Comparison of ENCODE assay signal across 30 mouse cellular contexts in genomic region chr9:120902562-120902961, GRCm38 (mm10). TPM values are rescaled to one million over a fixed set of nuclear protein-coding genes. Genes with fewer than 3 reads are reported as not detected.
DNase-seq lines count a peak whose midpoint lies in the region; ATAC-seq and TF ChIP-seq lines count a peak whose summit lies in the region.
"Had no signal": no experiment of that assay in that cellular context is flagged by ENCODE, and none has a peak within 500 bp of the region (broad histone marks: within the 10 kb centered on the region; RNA-seq: fewer than 3 reads in every experiment).

No protein-coding gene starts in this region.

- ATAC-seq in CD4-positive, CD25-positive, alpha-beta regulatory T cell, adult 4 months = no peak
- ATAC-seq in liver, embryonic 12.5 days = no peak
- ATAC-seq in forebrain, embryonic 15.5 days (replicated peaks) = no peak
- ATAC-seq: intestine, embryonic 16.5 days had no signal

- H3K27me3 ChIP-seq in liver, adult 2 months (ENCODE audit: control insufficient read depth, insufficient read depth, low read length) = no peaks in the 10 kb centered on the region
- H3K27me3 ChIP-seq in liver, embryonic 12.5 days (replicated peaks) = no peaks in the 10 kb centered on the region
- H3K27me3 ChIP-seq in CH12.LX (replicated peaks) = peaks cover 4% of the 10 kb centered on the region
- no peaks in the 10 kb centered on the region for H3K27me3 ChIP-seq in forebrain, embryonic 15.5 days
- H3K27me3 ChIP-seq: embryonic facial prominence, embryonic 13.5 days; forebrain, embryonic 12.5 days; heart, embryonic 15.5 days; kidney, embryonic 15.5 days had no signal

- H3K9ac ChIP-seq in liver, adult 2 months (ENCODE audit: low read depth, low read length) = no peak overlapping the region
- H3K9ac ChIP-seq in liver, embryonic 12.5 days = no peak overlapping the region
- H3K9ac ChIP-seq in CH12.LX (ENCODE audit: insufficient read depth, low read depth) = no peak overlapping the region
- H3K9ac ChIP-seq in forebrain, embryonic 15.5 days (replicated peaks) = no peak overlapping the region
- H3K9ac ChIP-seq: embryonic facial prominence, embryonic 13.5 days; forebrain, embryonic 12.5 days; heart, embryonic 15.5 days; hindbrain, embryonic 14.5 days; kidney, embryonic 15.5 days; midbrain, embryonic 12.5 days had no signal

- TF ChIP-seq CTCF in liver, adult 2 months (IDR thresholded peaks at IDR 0.05; ENCODE audit: low read depth, low read length) = no peak
- no peak for TF ChIP-seq CTCF in CH12.LX (conservative IDR thresholded peaks at IDR 0.05 in 1 of 2, IDR thresholded peaks at IDR 0.05 in 1 of 2; ENCODE audit: low read depth in 2 of 2, low read length in 2 of 2)

- no peaks in the 10 kb centered on the region for H3K79me2 ChIP-seq in liver, adult 2 months (ENCODE audit: control insufficient read depth, insufficient read depth, low read length)
- no peaks in the 10 kb centered on the region for H3K79me2 ChIP-seq in CH12.LX (replicated peaks; ENCODE audit: control insufficient read depth, extremely low read depth, insufficient read depth, poor library complexity, severe bottlenecking)

- dilution Hi-C loops in CH12.LX (cut with MboI; ENCODE audit: extremely low pct_ligation_motif_present, extremely low pct_unique_long_range_greater_than_20kb, low sequenced_read_pairs) = no loop called here

- WGBS in liver, adult 2 months = 56% methylated on average over 8 of the region's 8 CpGs
- 63% methylated on average over 8 of the region's 8 CpGs for WGBS in liver, embryonic 12.5 days (ENCODE audit: insufficient replicate concordance)
- WGBS in forebrain, embryonic 15.5 days = 77% methylated on average over 8 of the region's 8 CpGs

- no peak overlapping the region for H3K4me3 ChIP-seq in liver, adult 2 months (ENCODE audit: insufficient read depth, low read depth, low read length)
- no peak overlapping the region for H3K4me3 ChIP-seq in liver, embryonic 12.5 days
- H3K4me3 ChIP-seq in CH12.LX (replicated peaks in 1 of 3; ENCODE audit: low read depth in 2 of 3, low read length in 2 of 3, poor library complexity in 1 of 3) = no peak overlapping the region
- no peak overlapping the region for H3K4me3 ChIP-seq in forebrain, embryonic 15.5 days
- H3K4me3 ChIP-seq: embryonic facial prominence, embryonic 13.5 days; erythroblast, embryonic 14.5 days; forebrain, embryonic 12.5 days; heart, embryonic 15.5 days; kidney, embryonic 15.5 days; left cerebral cortex, adult 2 months; limb, embryonic 10.5 days; midbrain, embryonic 12.5 days had no signal

- no peak overlapping the region for H3K4me2 ChIP-seq in liver, embryonic 12.5 days
- H3K4me2 ChIP-seq in CH12.LX (ENCODE audit: insufficient read depth, low read depth, poor library complexity, severe bottlenecking) = no peak overlapping the region
- no peak overlapping the region for H3K4me2 ChIP-seq in forebrain, embryonic 15.5 days (replicated peaks)
- H3K4me2 ChIP-seq: embryonic facial prominence, embryonic 13.5 days; forebrain, embryonic 12.5 days; heart, embryonic 15.5 days; hindbrain, embryonic 14.5 days; kidney, embryonic 15.5 days; liver, embryonic 11.5 days; midbrain, embryonic 12.5 days had no signal

- no peaks in the 10 kb centered on the region for H3K36me3 ChIP-seq in liver, adult 2 months (ENCODE audit: control insufficient read depth, insufficient read depth, low read length)
- no peaks in the 10 kb centered on the region for H3K36me3 ChIP-seq in liver, embryonic 12.5 days
- no peaks in the 10 kb centered on the region for H3K36me3 ChIP-seq in CH12.LX (replicated peaks in 1 of 2; ENCODE audit: control insufficient read depth in 1 of 2, insufficient read depth in 1 of 2, low read length in 1 of 2)
- H3K36me3 ChIP-seq in forebrain, embryonic 15.5 days = no peaks in the 10 kb centered on the region
- H3K36me3 ChIP-seq: embryonic facial prominence, embryonic 13.5 days; forebrain, embryonic 12.5 days; heart, embryonic 15.5 days; kidney, embryonic 15.5 days; limb, embryonic 10.5 days; midbrain, embryonic 12.5 days had no signal

- peaks cover 12% of the 10 kb centered on the region for H3K4me1 ChIP-seq in liver, adult 2 months (ENCODE audit: control insufficient read depth, insufficient read depth, low read length)
- no peaks in the 10 kb centered on the region for H3K4me1 ChIP-seq in liver, embryonic 12.5 days
- H3K4me1 ChIP-seq in CH12.LX (ENCODE audit: control insufficient read depth in 1 of 2, insufficient read depth in 2 of 2) = peaks cover 2 to 4% of the 10 kb centered on the region in 2 experiments; a peak in 2 of 4 replicates
- H3K4me1 ChIP-seq in forebrain, embryonic 15.5 days = no peaks in the 10 kb centered on the region
- H3K4me1 ChIP-seq: forebrain, embryonic 12.5 days; midbrain, embryonic 12.5 days had no signal

- 0 out of 2 replicates have a peak overlapping the region, but pooled peaks have one; percentile 34 for H3K27ac ChIP-seq in liver, adult 2 months (replicated peaks; ENCODE audit: insufficient read depth, low read depth, low read length)
- H3K27ac ChIP-seq in liver, embryonic 12.5 days = no peak overlapping the region
- no peak overlapping the region for H3K27ac ChIP-seq in CH12.LX (ENCODE audit: insufficient read depth, low read depth)
- no peak overlapping the region for H3K27ac ChIP-seq in forebrain, embryonic 15.5 days (replicated peaks)
- H3K27ac ChIP-seq: embryonic facial prominence, embryonic 13.5 days; forebrain, embryonic 12.5 days; heart, embryonic 15.5 days; hindbrain, embryonic 14.5 days; kidney, embryonic 15.5 days; left cerebral cortex, adult 2 months; limb, embryonic 10.5 days; midbrain, embryonic 12.5 days had no signal

- no peak for TF ChIP-seq EP300 in CH12.LX (IDR thresholded peaks at IDR 0.05; ENCODE audit: low read length)

- in situ Hi-C loops in CH12.LX (cut with MboI; ENCODE audit: low pct_ligation_motif_present, low pct_unique_long_range_greater_than_20kb, low sequenced_read_pairs) = no loop called here

- TF ChIP-seq POLR2A in liver, adult 2 months (IDR thresholded peaks at IDR 0.05; ENCODE audit: extremely low read depth, insufficient read depth, low read length) = no peak
- no peak for TF ChIP-seq POLR2A in CH12.LX (IDR thresholded peaks at IDR 0.05; ENCODE audit: low read depth, low read length)

- TF ChIP-seq RAD21 in CH12.LX (IDR thresholded peaks at IDR 0.05; ENCODE audit: low read depth, low read length) = no peak

- no peaks in the 10 kb centered on the region for H3K9me3 ChIP-seq in liver, embryonic 12.5 days (replicated peaks)
- no peaks in the 10 kb centered on the region for H3K9me3 ChIP-seq in CH12.LX (replicated peaks; ENCODE audit: low read length)
- H3K9me3 ChIP-seq in forebrain, embryonic 15.5 days = no peaks in the 10 kb centered on the region
- H3K9me3 ChIP-seq: embryonic facial prominence, embryonic 13.5 days; forebrain, embryonic 12.5 days; heart, embryonic 15.5 days; kidney, embryonic 15.5 days; limb, embryonic 10.5 days; midbrain, embryonic 12.5 days had no signal

- DNase-seq in CD4-positive, CD25-positive, alpha-beta regulatory T cell, adult 2 months (ENCODE audit: low read depth, low spot score) = peak; percentile 41
- DNase-seq in liver, adult 2 months (ENCODE audit: extremely low read depth, low read depth, low spot score) = peak; percentile 83
- peak; percentile 6 for DNase-seq in CH12.LX (ENCODE audit: extremely low read depth)
- DNase-seq in naive thymus-derived CD4-positive, alpha-beta T cell, adult 2 months (ENCODE audit: low read depth) = peak; percentile 46
- DNase-seq in adrenal gland, postnatal 14 days = no peak
- DNase-seq: adrenal gland, adult 8-10 months; cerebellum, adult 2 months; cerebellum, postnatal 36 days; embryo, embryonic 11 days; gastrocnemius, postnatal 36 days; heart, postnatal 36 days; kidney, postnatal 4 days; lung, adult 2 months; lung, postnatal 14 days; right cerebral cortex, postnatal 14 days; thymus, postnatal 4 days had no signal

TF ChIP-seq in CH12.LX, 34 proteins besides CTCF, POLR2A, EP300 and RAD21:
- TF ChIP-seq USF2 (conservative IDR thresholded peaks at IDR 0.05; ENCODE audit: low read depth, low read length) (peak; percentile 64), ZKSCAN1 (IDR thresholded peaks at IDR 0.05; ENCODE audit: borderline replicate concordance, low read depth, low read length) (no peak), TCF12 (IDR thresholded peaks at IDR 0.05; ENCODE audit: low read depth, low read length) (no peak), JUN (IDR thresholded peaks at IDR 0.05; ENCODE audit: insufficient read depth, low read depth, low read length) (no peak), USF1 (IDR thresholded peaks at IDR 0.05; ENCODE audit: low read depth, low read length) (peak; percentile 49), CHD2 (IDR thresholded peaks at IDR 0.05; ENCODE audit: low read length) (no peak), E2F4 (IDR thresholded peaks at IDR 0.05; ENCODE audit: insufficient replicate concordance, low read depth, low read length) (no peak), UBTF (IDR thresholded peaks at IDR 0.05; ENCODE audit: low read depth, low read length) (no peak), BHLHE40 (IDR thresholded peaks at IDR 0.05; ENCODE audit: low read depth, low read length) (peak; percentile 35; the same call in 1 of the 2 replicates), MAFK (IDR thresholded peaks at IDR 0.05; ENCODE audit: insufficient replicate concordance, low read length) (no peak), GABPA (IDR thresholded peaks at IDR 0.05; ENCODE audit: insufficient replicate concordance, low read depth, low read length) (no peak), CHD1 (IDR thresholded peaks at IDR 0.05; ENCODE audit: low read depth, low read length) (no peak), JUND (conservative IDR thresholded peaks at IDR 0.05; ENCODE audit: low read depth, low read length) (no peak), MYC (IDR thresholded peaks at IDR 0.05; ENCODE audit: low read depth, low read length) (no peak), MEF2A (IDR thresholded peaks at IDR 0.05; ENCODE audit: borderline replicate concordance, low read depth, low read length) (no peak), MAZ (IDR thresholded peaks at IDR 0.05; ENCODE audit: low read depth, low read length) (no peak)

RNA-seq across cellular contexts. Expression of gene Ctnnb1, which starts 26.5 kb away (rescaled TPM):
- polyA plus RNA-seq in CD4-positive, CD25-positive, alpha-beta regulatory T cell, adult 4 months (2017; shearing (Covaris generic)) = 100 to 1,000 TPM in 1 of 2 experiments, 10 to 100 TPM in 1; 59.3 to 107 TPM
- total RNA-seq in liver, adult 2 months (2014; rRNA removed) = 278 and 319 TPM in 2 replicates
- polyA plus RNA-seq in liver, adult 2 months (2012; rRNA removed) = 34.3 and 41.4 TPM in 2 replicates
- polyA plus RNA-seq in liver, embryonic 12.5 days (2016; fragmentation: Nextera tagmentation; extraction: Ambion mirVana) = 158 and 161 TPM in 2 replicates
- total RNA-seq in CH12.LX (2012; rRNA removed) = 197 and 212 TPM in 2 replicates
- 361 and 383 TPM in 2 replicates for total RNA-seq in CH12.LX (2014; rRNA removed)
- 290 and 292 TPM in 2 replicates for polyA plus RNA-seq in CH12.LX (2012; ENCODE audit: insufficient read length, low read depth)
- 696 and 727 TPM in 2 replicates for total RNA-seq in adrenal gland, postnatal 14 days (2021)
- 615 and 648 TPM in 2 replicates for polyA plus RNA-seq in forebrain, embryonic 15.5 days (2015; fragmentation: Nextera tagmentation; extraction: Ambion mirVana)
